Comparison of ENCODE assay signal across 11 mouse cellular contexts in the genomic region with DNA sequence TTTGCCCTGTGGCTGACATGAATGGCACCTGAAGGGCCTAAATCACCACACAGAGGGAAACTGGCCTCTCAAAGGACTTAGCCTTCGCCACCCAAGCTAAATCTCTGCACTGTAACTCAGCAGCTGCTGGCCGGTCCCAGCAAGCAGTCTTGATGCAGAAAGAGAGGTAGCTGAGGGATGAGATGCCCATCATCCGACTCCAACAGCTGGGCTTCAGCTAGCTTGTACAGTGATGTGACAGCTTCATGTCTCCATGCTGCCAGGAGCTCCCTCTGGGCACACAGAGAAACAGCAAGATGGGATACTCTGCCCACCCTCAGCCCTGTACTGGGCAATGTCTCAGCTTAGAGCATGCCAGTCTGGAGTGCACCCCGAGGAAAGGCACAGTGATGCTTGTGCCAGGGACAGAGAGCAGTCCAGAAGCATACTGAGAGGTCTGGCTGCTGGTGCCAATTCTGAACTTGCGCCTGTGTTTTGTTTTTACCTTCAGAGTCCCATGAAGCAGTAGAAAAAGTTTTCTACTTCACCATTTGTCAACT. TPM values are rescaled to one million over a fixed set of nuclear protein-coding genes. Genes with fewer than 3 reads are reported as not detected.
A peak's percentile ranks its signal among the peaks of the same experiment; 100 is the strongest.
DNase-seq lines count a peak whose midpoint lies in the region; ATAC-seq and TF ChIP-seq lines count a peak whose summit lies in the region.
"Had no signal": no experiment of that assay in that cellular context is flagged by ENCODE, and none has a peak within 500 bp of the region (broad histone marks: within the 10 kb centered on the region; RNA-seq: fewer than 3 reads in every experiment).

No protein-coding gene starts in this region.

- no peaks in the 10 kb centered on the region for H3K27me3 ChIP-seq in heart, embryonic 13.5 days (replicated peaks)
- H3K27me3 ChIP-seq in C2C12 (ENCODE audit: control insufficient read depth, insufficient read depth, insufficient read length), result no peaks in the 10 kb centered on the region
- no peaks in the 10 kb centered on the region for H3K27me3 ChIP-seq in hindbrain, embryonic 14.5 days (ENCODE audit: control insufficient read depth, insufficient read depth, low read length)
- H3K27me3 ChIP-seq: neural tube, embryonic 12.5 days had no signal

- DNase-seq in heart, postnatal 14 days, result no peak
- DNase-seq in cerebellum, adult 18-20 months, result peak; percentile 74 to 81
- DNase-seq in hindbrain, embryonic 14.5 days (ENCODE audit: low spot score), result no peak
- no peak for DNase-seq in frontal cortex, postnatal 36 days (ENCODE audit: low spot score in 2 of 2)
- DNase-seq in lung, adult 18-20 months, result no peak
- DNase-seq in layer of hippocampus, adult 9-11 months, result no peak
- DNase-seq: thymus, postnatal 36 days had no signal

- H3K4me2 ChIP-seq in heart, embryonic 13.5 days, result no peak overlapping the region
- no peak overlapping the region for H3K4me2 ChIP-seq in hindbrain, embryonic 14.5 days (replicated peaks)
- H3K4me2 ChIP-seq: neural tube, embryonic 12.5 days had no signal

- no peak for TF ChIP-seq CTCF in C2C12 (IDR thresholded peaks at IDR 0.05; ENCODE audit: control insufficient read depth, insufficient read depth, insufficient read length)

- no peak overlapping the region for H3K4me3 ChIP-seq in heart, embryonic 13.5 days
- H3K4me3 ChIP-seq in C2C12 (ENCODE audit: insufficient read depth, poor library complexity, severe bottlenecking), result no peak overlapping the region
- no peak overlapping the region for H3K4me3 ChIP-seq in hindbrain, embryonic 14.5 days (replicated peaks; ENCODE audit: low read length)
- H3K4me3 ChIP-seq: neural tube, embryonic 12.5 days had no signal

- 83% methylated on average over 5 of the region's 5 CpGs for WGBS in heart, embryonic 13.5 days
- 78% methylated on average over 5 of the region's 5 CpGs for WGBS in hindbrain, embryonic 14.5 days

- no peaks in the 10 kb centered on the region for H3K9me3 ChIP-seq in heart, embryonic 13.5 days
- H3K9me3 ChIP-seq in hindbrain, embryonic 14.5 days (ENCODE audit: control insufficient read depth, low read length), result no peaks in the 10 kb centered on the region
- H3K9me3 ChIP-seq: neural tube, embryonic 12.5 days had no signal

- intact Hi-C loops in heart, postnatal 14 days (cut with DNase I), result no loop called here

- peak overlapping the region; percentile 27 for H3ac ChIP-seq in C2C12 (ENCODE audit: control insufficient read depth, insufficient read length, low read depth)

- H3K27ac ChIP-seq in heart, embryonic 13.5 days (replicated peaks), result peak overlapping the region; percentile 26; the same call in 1 of the 2 replicates
- H3K27ac ChIP-seq in hindbrain, embryonic 14.5 days, result peak overlapping the region; percentile 63
- H3K27ac ChIP-seq: neural tube, embryonic 12.5 days had no signal

- 0 out of 2 replicates have a peak, but pooled peaks cover 2% of the 10 kb centered on the region for H3K36me3 ChIP-seq in heart, embryonic 13.5 days
- H3K36me3 ChIP-seq in C2C12 (ENCODE audit: control insufficient read depth, insufficient read depth), result no peaks in the 10 kb centered on the region
- no peaks in the 10 kb centered on the region for H3K36me3 ChIP-seq in hindbrain, embryonic 14.5 days (replicated peaks; ENCODE audit: control insufficient read depth, insufficient read depth)
- H3K36me3 ChIP-seq: neural tube, embryonic 12.5 days had no signal

- no peak for ATAC-seq in heart, embryonic 13.5 days (ENCODE audit: extremely low read depth, insufficient number of reproducible peaks, low FRiP score, low TSS enrichment)
- ATAC-seq in hindbrain, embryonic 14.5 days (ENCODE audit: low FRiP score), result no peak

- H3K9ac ChIP-seq in heart, embryonic 13.5 days, result peak overlapping the region; percentile 2
- peak overlapping the region; percentile 7; the same call in 1 of the 2 replicates for H3K9ac ChIP-seq in hindbrain, embryonic 14.5 days
- H3K9ac ChIP-seq: neural tube, embryonic 12.5 days had no signal

- peaks cover 78% of the 10 kb centered on the region for H3K79me2 ChIP-seq in C2C12 (ENCODE audit: control insufficient read depth, insufficient read depth)

- peaks cover 81% of the 10 kb centered on the region for H3K4me1 ChIP-seq in heart, embryonic 13.5 days
- peaks cover 32% of the 10 kb centered on the region for H3K4me1 ChIP-seq in hindbrain, embryonic 14.5 days (replicated peaks; ENCODE audit: control insufficient read depth, insufficient read depth, low read length)

- peaks cover 46% of the 10 kb centered on the region for H3K79me3 ChIP-seq in C2C12 (ENCODE audit: low read depth)

TF ChIP-seq in C2C12, 6 proteins besides CTCF, POLR2A, EP300 and RAD21:
- no peak for TF ChIP-seq USF1 (IDR thresholded peaks at IDR 0.05; ENCODE audit: low read depth)
- no peak for TF ChIP-seq CEBPB (IDR thresholded peaks at IDR 0.05; ENCODE audit: low read depth)
- no peak for TF ChIP-seq MYOD1 (IDR thresholded peaks at IDR 0.05; ENCODE audit: control insufficient read depth, insufficient read length, low read depth)
- no peak for TF ChIP-seq MAX (IDR thresholded peaks at IDR 0.05)
- TF ChIP-seq FOSL1 (IDR thresholded peaks at IDR 0.05; ENCODE audit: insufficient read depth, low read length, poor library complexity, severe bottlenecking), result no peak
- no peak for TF ChIP-seq MYOG (IDR thresholded peaks at IDR 0.05; ENCODE audit: control insufficient read depth, extremely low read depth, insufficient read length)

RNA-seq across cellular contexts. Expression of gene Sp2, which starts 9.3 kb away (rescaled TPM):
- polyA plus RNA-seq in heart, embryonic 13.5 days (2015; fragmentation: Nextera tagmentation; extraction: Ambion mirVana), result 15.8 and 17.8 TPM in 2 replicates
- total RNA-seq in heart, postnatal 14 days (2021), result 10 to 100 TPM; 11.4 to 12.0 TPM
- 13.9 TPM for polyA plus RNA-seq in C2C12 (2012; fragmentation: generic; extraction: Trizol)
- polyA plus RNA-seq in hindbrain, embryonic 14.5 days (2014; fragmentation: Nextera tagmentation; extraction: Ambion mirVana), result 14.4 and 14.9 TPM in 2 replicates

RNA-seq across cellular contexts. Expression of gene Pnpo, which starts 29.7 kb away (rescaled TPM):
- polyA plus RNA-seq in heart, embryonic 13.5 days (2015; fragmentation: Nextera tagmentation; extraction: Ambion mirVana), result 53.3 and 55.6 TPM in 2 replicates
- 10 to 100 TPM; 14.1 to 15.0 TPM for total RNA-seq in heart, postnatal 14 days (2021)
- 8.5 TPM for polyA plus RNA-seq in C2C12 (2012; fragmentation: generic; extraction: Trizol)
- 27.5 and 28.9 TPM in 2 replicates for polyA plus RNA-seq in hindbrain, embryonic 14.5 days (2014; fragmentation: Nextera tagmentation; extraction: Ambion mirVana)

RNA-seq across cellular contexts. Expression of gene Sp6, which starts 39.7 kb away (rescaled TPM):
- 0.18 and 0.21 TPM in 2 replicates for polyA plus RNA-seq in heart, embryonic 13.5 days (2015; fragmentation: Nextera tagmentation; extraction: Ambion mirVana)
- under 1 TPM; 0.07 to 0.12 TPM for total RNA-seq in heart, postnatal 14 days (2021)
- polyA plus RNA-seq in C2C12 (2012; fragmentation: generic; extraction: Trizol), result 5.5 TPM
- 0.09 and 0.16 TPM in 2 replicates for polyA plus RNA-seq in hindbrain, embryonic 14.5 days (2014; fragmentation: Nextera tagmentation; extraction: Ambion mirVana)

RNA-seq across cellular contexts. Expression of gene Prr15l, which starts 45.6 kb away (rescaled TPM):
- polyA plus RNA-seq in heart, embryonic 13.5 days (2015; fragmentation: Nextera tagmentation; extraction: Ambion mirVana), result 0.79 and 1.0 TPM in 2 replicates
- total RNA-seq in heart, postnatal 14 days (2021), result 1 to 10 TPM in 1 of 2 experiments, under 1 TPM in 1; 0.88 to 1.8 TPM
- polyA plus RNA-seq in C2C12 (2012; fragmentation: generic; extraction: Trizol), result 0.01 TPM
- 0.16 TPM in 2 replicates for polyA plus RNA-seq in hindbrain, embryonic 14.5 days (2014; fragmentation: Nextera tagmentation; extraction: Ambion mirVana)
- total RNA-seq: left cerebral cortex, postnatal 10 days had no signal

RNA-seq across cellular contexts. Expression of gene Scrn2, which starts 56.2 kb away (rescaled TPM):
- 16.0 and 19.2 TPM in 2 replicates for polyA plus RNA-seq in heart, embryonic 13.5 days (2015; fragmentation: Nextera tagmentation; extraction: Ambion mirVana)
- 10 to 100 TPM; 10.2 to 11.6 TPM for total RNA-seq in heart, postnatal 14 days (2021)
- 21.1 TPM for polyA plus RNA-seq in C2C12 (2012; fragmentation: generic; extraction: Trizol)
- 11.5 and 12.7 TPM in 2 replicates for polyA plus RNA-seq in hindbrain, embryonic 14.5 days (2014; fragmentation: Nextera tagmentation; extraction: Ambion mirVana)

Comparison
In these comparisons a context has a peak if more than half of its experiments do, and no peak if none do; other contexts are left out.
1. DNase-seq: peak in cerebellum, adult 18-20 months (2 of 2); none in heart, postnatal 14 days (0 of 2), hindbrain, embryonic 14.5 days (single experiment), frontal cortex, postnatal 36 days (0 of 2), lung, adult 18-20 months (0 of 2) and layer of hippocampus, adult 9-11 months (single experiment).